Mouse (Mus musculus) midbrain, embryonic 10.5 days (tissue): Measurements from ENCODE around the gene Rsph9. TPM values are rescaled to one million over a fixed set of nuclear protein-coding genes. Genes with fewer than 3 reads are reported as not detected.

Source experiments
- polyA plus RNA-seq: library from polyadenylated mRNA; unstranded; fragments of >200 nt; fragmentation: Nextera tagmentation; extraction: Ambion mirVana; gene quantifications from 2 replicates; pipeline ENCODE4 v1.2.1, GENCODE M21; 2016

Gene Rsph9
- polyA plus RNA-seq, 1 experiment from 2014 or later = 11.7 TPM

Other genes with a start within 250 kb of the Rsph9 start
- 2.1 and 2.3 TPM in 2 replicates for gene Vegfa, start 111.8 kb downstream of the Rsph9 start, polyA plus RNA-seq
- gene Mrps18a, start 33.2 kb downstream of the Rsph9 start, polyA plus RNA-seq = 143 and 156 TPM in 2 replicates
- 36.1 and 40.1 TPM in 2 replicates for gene Mad2l1bp, start 9.3 kb upstream of the Rsph9 start, polyA plus RNA-seq
- gene Gtpbp2, start 16.8 kb upstream of the Rsph9 start, polyA plus RNA-seq = 28.2 and 31.0 TPM in 2 replicates
- gene Polh, start 58.4 kb upstream of the Rsph9 start, polyA plus RNA-seq = 12.6 and 13.6 TPM in 2 replicates
- 67.1 and 70.7 TPM in 2 replicates for gene Xpo5, start 58.6 kb upstream of the Rsph9 start, polyA plus RNA-seq
- gene Polr1c, start 103.8 kb upstream of the Rsph9 start, polyA plus RNA-seq = 131 and 138 TPM in 2 replicates
- 71.5 and 75.0 TPM in 2 replicates for gene Yipf3, start 103.9 kb upstream of the Rsph9 start, polyA plus RNA-seq
- gene Lrrc73, start 109.3 kb upstream of the Rsph9 start, polyA plus RNA-seq = 1.6 and 1.9 TPM in 2 replicates
- 65.8 and 68.2 TPM in 2 replicates for gene Tjap1, start 138.8 kb upstream of the Rsph9 start, polyA plus RNA-seq
- gene Dlk2, start 153.2 kb upstream of the Rsph9 start, polyA plus RNA-seq = 0.68 and 0.78 TPM in 2 replicates
- gene Abcc10, start 184.1 kb upstream of the Rsph9 start, polyA plus RNA-seq = 7.6 and 8.9 TPM in 2 replicates
- 7.8 and 9.9 TPM in 2 replicates for gene Zfp318, start 239.5 kb upstream of the Rsph9 start, polyA plus RNA-seq